Mouse (Mus musculus) midbrain, embryonic 16.5 days (tissue): ENCODE data around the gene Ybx1. TPM values are rescaled to one million over a fixed set of nuclear protein-coding genes. Genes with fewer than 3 reads are reported as not detected.
A peak's percentile ranks its signal among the peaks of the same experiment; 100 is the strongest.

Experiments used
- ATAC-seq: fragments of 200-750 bp; cut with Nextera tagmentation; 2 replicates; pipeline ENCODE4 v1.8.0; 2017; ENCODE audit warnings: moderate TSS enrichment
- H3K27ac ChIP-seq: fragments of 300-500 bp; sonication (generic); 2 replicates; pipeline ENCODE4 v1.5.1; 2014; ENCODE audit warnings: mild to moderate bottlenecking, low read length, mixed read lengths
- H3K27me3 ChIP-seq: fragments of 300-500 bp; sonication (generic); 2 replicates; pipeline ENCODE4 v1.6.1; 2014; ENCODE audit warnings: low read depth, low read length, mixed read lengths; ENCODE audit not compliant: control insufficient read depth, insufficient read depth
- H3K36me3 ChIP-seq: fragments of 300-500 bp; sonication (generic); 2 replicates; pipeline ENCODE4 v1.6.1; 2014; ENCODE audit warnings: mild to moderate bottlenecking, low read length, moderate library complexity, mixed read lengths; ENCODE audit not compliant: control insufficient read depth, insufficient read depth
- H3K4me1 ChIP-seq: fragments of 300-500 bp; sonication (generic); 2 replicates; pipeline ENCODE4 v1.6.1; 2014; ENCODE audit warnings: mild to moderate bottlenecking, low read length, mixed read lengths; ENCODE audit not compliant: control insufficient read depth, insufficient read depth
- H3K4me2 ChIP-seq: fragments of 300-500 bp; sonication (generic); 2 replicates; pipeline ENCODE4 v1.6.1; 2014; ENCODE audit warnings: mild to moderate bottlenecking, low read length, mixed read lengths
- H3K4me3 ChIP-seq: fragments of 300-500 bp; sonication (generic); 2 replicates; pipeline ENCODE4 v1.5.1; 2014; ENCODE audit warnings: low read depth, mild to moderate bottlenecking, low read length, moderate library complexity, mixed read lengths
- H3K9ac ChIP-seq: fragments of 300-500 bp; sonication (generic); 2 replicates; pipeline ENCODE4 v1.6.1; 2014; ENCODE audit warnings: low read depth, low read length, mixed read lengths
- H3K9me3 ChIP-seq: fragments of 300-500 bp; sonication (generic); replicated peaks from 2 replicates; pipeline ENCODE4 v1.6.1; 2014; ENCODE audit warnings: mild to moderate bottlenecking, low read length, mixed read lengths; ENCODE audit not compliant: control insufficient read depth, poor library complexity, severe bottlenecking
- WGBS: fragments of 180-500 bp; shearing (Covaris S2); extraction: QIAGEN DNeasy Blood & Tissue Kit; methylation state at CpG from one replicate; pipeline ENCODE4 v1.1.7; 2014; 5-methylcytosine and 5-hydroxymethylcytosine counted together
- polyA plus RNA-seq: library from polyadenylated mRNA; unstranded; fragments of >200 nt; fragmentation: Nextera tagmentation; extraction: Ambion mirVana; gene quantifications from 2 replicates; pipeline ENCODE4 v1.2.1, GENCODE M21; 2015

The Ybx1 gene
- polyA plus RNA-seq, 1 experiment from 2014 or later, result 716 TPM

DNA sequence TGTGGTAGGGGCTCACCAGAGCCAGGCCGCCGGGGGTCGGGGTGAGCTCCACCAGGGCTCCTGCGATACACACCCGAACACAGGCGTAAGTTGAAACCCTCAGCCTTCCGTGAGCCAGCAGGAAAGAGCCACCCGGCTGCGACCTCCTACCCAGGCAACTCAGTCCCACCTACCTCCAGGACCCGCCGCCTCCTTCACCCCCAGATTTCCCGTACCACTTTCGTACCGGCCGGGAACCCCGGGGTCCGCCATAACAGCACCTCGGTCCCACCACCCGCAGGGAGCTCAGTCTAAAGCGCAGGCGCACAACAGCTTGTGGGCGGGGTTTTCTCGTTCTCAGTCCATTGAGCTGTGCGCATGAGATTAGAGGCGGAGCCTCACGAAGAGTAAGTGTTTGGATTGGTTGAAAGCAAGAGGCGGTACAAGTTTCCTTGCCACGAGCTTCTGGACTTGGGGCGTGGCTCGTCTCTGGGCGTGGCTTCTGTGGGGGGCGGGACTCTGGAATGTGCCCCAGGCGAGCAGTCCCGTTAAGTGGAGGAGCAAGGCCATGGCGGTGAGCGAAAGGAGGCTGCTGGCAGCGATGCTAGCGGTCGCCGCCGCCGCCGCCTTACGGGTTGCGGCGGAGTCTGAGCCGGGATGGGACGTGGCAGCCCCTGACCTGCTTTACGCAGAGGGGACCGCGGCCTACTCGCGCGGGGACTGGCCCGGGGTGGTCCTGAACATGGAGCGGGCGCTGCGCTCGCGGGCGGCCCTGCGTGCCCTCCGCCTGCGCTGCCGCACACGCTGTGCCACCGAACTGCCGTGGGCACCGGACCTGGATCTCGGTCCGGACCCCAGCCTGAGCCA lies 61.8 kb downstream of the Ybx1 start, which contains the start of the genes AU022252 and P3h1:
AU022252 (minus strand) TSS at position 303 of the 846 bp plus-strand sequence.
P3h1 (plus strand) TSS at position 506 of the 846 bp plus-strand sequence.
- peak within 1 kb of the TSS; percentile 75 for H3K27ac ChIP-seq
- peak within 1 kb of the TSS; percentile 93 for H3K4me2 ChIP-seq
- no peaks in the 10 kb centered on the region for H3K27me3 ChIP-seq
- WGBS, result 0% methylated on average over 66 of the region's 71 CpGs
- H3K36me3 ChIP-seq, result no peaks in the 10 kb centered on the region; the same call in 1 of the 2 replicates
- H3K4me1 ChIP-seq, result peaks cover 14% of the 10 kb centered on the region
- peak; percentile 95 for ATAC-seq
- peak within 1 kb of the TSS; percentile 86 for H3K4me3 ChIP-seq
- no peaks in the 10 kb centered on the region for H3K9me3 ChIP-seq
- H3K9ac ChIP-seq, result peak within 1 kb of the TSS; percentile 81

Other genes with a start within 250 kb of the Ybx1 start
- 90.7 and 91.6 TPM in 2 replicates for gene Slc2a1, start 185.9 kb downstream of the Ybx1 start, polyA plus RNA-seq
- gene Zfp691, start 120.4 kb downstream of the Ybx1 start, polyA plus RNA-seq, result 4.0 and 6.1 TPM in 2 replicates
- gene Ermap, start 104.6 kb downstream of the Ybx1 start, polyA plus RNA-seq, result 0.14 and 0.52 TPM in 2 replicates
- gene Svbp, start 99.3 kb downstream of the Ybx1 start, polyA plus RNA-seq, result 220 and 230 TPM in 2 replicates
- gene Tmem269, start 76.4 kb downstream of the Ybx1 start, polyA plus RNA-seq, result 0.26 and 0.44 TPM in 2 replicates
- gene AU022252, start 61.9 kb downstream of the Ybx1 start, polyA plus RNA-seq, result 22.6 and 26.0 TPM in 2 replicates
- gene P3h1, start 61.7 kb downstream of the Ybx1 start, polyA plus RNA-seq, result 9.2 and 9.9 TPM in 2 replicates
- gene Cldn19, start 39.2 kb downstream of the Ybx1 start, polyA plus RNA-seq, result 0.63 and 1.6 TPM in 2 replicates
- gene Ppih, start 25.9 kb upstream of the Ybx1 start, polyA plus RNA-seq, result 36.4 and 42.9 TPM in 2 replicates
- gene Ccdc30, start 120.9 kb upstream of the Ybx1 start, polyA plus RNA-seq, result 22.8 and 27.1 TPM in 2 replicates
- gene Ppcs, start 127.8 kb upstream of the Ybx1 start, polyA plus RNA-seq, result 18.6 and 19.4 TPM in 2 replicates
- gene Zmynd12, start 128.2 kb upstream of the Ybx1 start, polyA plus RNA-seq, result 0.64 and 0.76 TPM in 2 replicates
- gene Rimkla, start 198.0 kb upstream of the Ybx1 start, polyA plus RNA-seq, result 27.2 and 29.0 TPM in 2 replicates
- 36.7 and 42.8 TPM in 2 replicates for gene Foxj3, start 242.4 kb upstream of the Ybx1 start, polyA plus RNA-seq
- gene Frg2f1, start 244.9 kb upstream of the Ybx1 start, polyA plus RNA-seq, result 8.9 and 11.2 TPM in 2 replicates